Mouse (Mus musculus) cortical plate, adult 2 months (tissue): Measurements from ENCODE around the gene Tspan18. TPM values are rescaled to one million over a fixed set of nuclear protein-coding genes. Genes with fewer than 3 reads are reported as not detected.

ENCODE experiments used
- H3K27ac ChIP-seq: fragments of 200-500 bp; 2 replicates; pipeline ENCODE4 v1.5.1; 2012; ENCODE audit warnings: low read length, control low read depth, inconsistent platforms; ENCODE audit not compliant: insufficient read depth
- H3K4me1 ChIP-seq: fragments of 200-500 bp; 2 replicates; pipeline ENCODE4 v1.6.1; 2011; ENCODE audit warnings: low read length; ENCODE audit not compliant: control insufficient read depth, insufficient read depth
- H3K4me3 ChIP-seq: fragments of 200-500 bp; 2 replicates; pipeline ENCODE4 v1.5.1; 2011; ENCODE audit warnings: mild to moderate bottlenecking, low read length, control low read depth; ENCODE audit not compliant: insufficient read depth
- CTCF ChIP-seq: fragments of 200-500 bp; IDR thresholded peaks from 2 replicates; pipeline ENCODE4 v1.5.1; 2011; ENCODE audit warnings: mild to moderate bottlenecking, control low read depth, low read length; ENCODE audit not compliant: insufficient read depth; ENCODE audit errors: extremely low read depth
- POLR2A ChIP-seq: fragments of 200-500 bp; IDR thresholded peaks from 2 replicates; pipeline ENCODE4 v1.6.1; 2011; ENCODE audit warnings: mild to moderate bottlenecking, low read length, control low read depth; ENCODE audit not compliant: insufficient read depth; ENCODE audit errors: extremely low read depth
- polyA plus RNA-seq: library from polyadenylated mRNA; depleted of rRNA; stranded (reverse); fragments of >200 nt; gene quantifications from 2 replicates; pipeline ENCODE4 v1.2.3, GENCODE M21; 2012

The Tspan18 gene
- polyA plus RNA-seq, 1 experiment, result 1.7 TPM

- Histone ChIP-seq H3K4me3 (no peak overlapping the region), H3K4me1 (peaks cover 2% of the 10 kb centered on the region), H3K27ac (no peak overlapping the region)
- TF ChIP-seq CTCF (no peak), POLR2A (no peak)
Observed at GRCm38 (mm10) chr2:93303585-93304272, 30.6 kb downstream of the Tspan18 start.

- H3K4me1 ChIP-seq, result peaks cover 2% of the 10 kb centered on the region
- TF ChIP-seq CTCF (no peak), POLR2A (no peak)
- H3K4me3 ChIP-seq, result no peak overlapping the region
- H3K27ac ChIP-seq, result no peak overlapping the region
Observed at GRCm38 (mm10) chr2:93303260-93303584, 31.1 kb downstream of the Tspan18 start.

GRCm38 (mm10) chr2:93297656-93298055 is 36.6 kb downstream of the Tspan18 start:
- TF ChIP-seq CTCF (no peak), POLR2A (no peak)

GRCm38 (mm10) chr2:93291186-93291926 is 42.9 kb downstream of the Tspan18 start:
- no peak overlapping the region for H3K4me3 ChIP-seq
- H3K4me1 ChIP-seq, result peaks cover 3% of the 10 kb centered on the region; the same call in 1 of the 2 replicates
- no peak overlapping the region for H3K27ac ChIP-seq
- TF ChIP-seq CTCF (no peak), POLR2A (no peak)

More at GRCm38 (mm10) chr2:93297656-93298055, 36.6 kb downstream of the Tspan18 start:
- no peak overlapping the region for H3K4me3 ChIP-seq
- no peaks in the 10 kb centered on the region for H3K4me1 ChIP-seq
- H3K27ac ChIP-seq, result no peak overlapping the region

- Histone ChIP-seq H3K27ac (no peak overlapping the region), H3K4me3 (no peak overlapping the region), H3K4me1 (peaks cover 3% of the 10 kb centered on the region; the same call in 1 of the 2 replicates)
- TF ChIP-seq POLR2A (no peak), CTCF (no peak)
Observed at GRCm38 (mm10) chr2:93290345-93291118, 43.8 kb downstream of the Tspan18 start.

- TF ChIP-seq CTCF (no peak), POLR2A (no peak)
- Histone ChIP-seq H3K4me3 (no peak overlapping the region), H3K4me1 (peaks cover 3% of the 10 kb centered on the region; the same call in 1 of the 2 replicates), H3K27ac (no peak overlapping the region)
Observed at GRCm38 (mm10) chr2:93289161-93289560, 45.1 kb downstream of the Tspan18 start.

GRCm38 (mm10) chr2:93287348-93287747 is 47.0 kb downstream of the Tspan18 start:
- H3K4me3 ChIP-seq, result no peak overlapping the region
- H3K27ac ChIP-seq, result no peak overlapping the region
- peaks cover 3% of the 10 kb centered on the region; the same call in 1 of the 2 replicates for H3K4me1 ChIP-seq
- TF ChIP-seq POLR2A (no peak), CTCF (no peak)

- Histone ChIP-seq H3K4me3 (no peak overlapping the region), H3K4me1 (peaks cover 3% of the 10 kb centered on the region; the same call in 1 of the 2 replicates), H3K27ac (no peak overlapping the region)
- TF ChIP-seq CTCF (no peak), POLR2A (no peak)
Observed at GRCm38 (mm10) chr2:93286742-93287141, 47.6 kb downstream of the Tspan18 start.

- Histone ChIP-seq H3K27ac (no peak overlapping the region), H3K4me3 (no peak overlapping the region), H3K4me1 (peaks cover 3% of the 10 kb centered on the region; the same call in 1 of the 2 replicates)
- TF ChIP-seq POLR2A (no peak), CTCF (no peak)
Observed at GRCm38 (mm10) chr2:93286321-93286720, 48.0 kb downstream of the Tspan18 start.

- Histone ChIP-seq H3K27ac (no peak overlapping the region), H3K4me1 (peaks cover 3% of the 10 kb centered on the region; the same call in 1 of the 2 replicates), H3K4me3 (no peak overlapping the region)
- TF ChIP-seq POLR2A (no peak), CTCF (no peak)
Observed at GRCm38 (mm10) chr2:93285842-93286241, 48.5 kb downstream of the Tspan18 start.
